Mouse (Mus musculus) fibroblast of lung, adult 2 months (primary cell): ENCODE data around the gene Creb5.
"Not testable (repeated sequence)": the region's sequence is repeated elsewhere in the genome, so short reads cannot be mapped to it uniquely, and the experiment has no call there.

ENCODE experiments used
- DNase-seq: peaks from one replicate; pipeline ENCODE4 v3.0.0-alpha.2; 2011; ENCODE audit warnings: low read depth

Gene Creb5

GRCm38 (mm10) chr6:53319543-53320325 is 32.7 kb downstream of the Creb5 start:
- DNase-seq = no peak

GRCm38 (mm10) chr6:53337398-53337797 is 50.3 kb downstream of the Creb5 start:
- DNase-seq = peak; percentile 26

DNA sequence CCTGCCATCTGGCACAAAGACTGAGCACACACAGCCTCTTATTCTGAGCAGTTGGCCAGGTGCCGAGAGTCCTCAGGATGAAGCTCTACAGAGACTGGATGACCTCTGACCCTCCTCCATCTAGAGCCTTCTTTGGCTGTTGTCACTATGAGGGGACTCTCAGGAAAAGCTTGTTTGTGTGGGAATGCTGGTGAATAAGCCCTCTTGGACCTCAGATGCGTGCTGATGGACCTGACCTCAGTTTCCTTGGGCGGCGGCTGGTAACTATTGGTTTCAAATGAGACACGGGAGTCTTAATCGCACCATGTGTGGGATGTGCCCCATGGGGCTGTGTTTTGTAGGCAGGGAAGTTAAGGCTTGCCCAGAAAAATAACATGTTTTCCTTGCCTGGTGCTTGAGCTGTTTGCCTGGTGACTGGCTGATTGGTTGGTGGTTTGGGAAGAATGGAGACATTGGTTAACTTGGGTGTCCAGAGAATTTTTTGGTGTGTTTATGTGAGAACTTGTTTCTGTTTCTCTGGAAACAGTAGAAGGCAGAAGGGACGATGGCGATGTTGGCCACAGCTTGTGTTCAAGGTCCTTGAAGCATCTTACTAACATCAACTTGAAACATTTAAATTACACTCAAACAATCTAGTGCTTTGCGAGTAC is 65.4 kb downstream of the Creb5 start:
- peak; percentile 54 for DNase-seq

GRCm38 (mm10) chr6:53356328-53356727 is 69.3 kb downstream of the Creb5 start:
- no peak for DNase-seq

GRCm38 (mm10) chr6:53363535-53363934 is 76.5 kb downstream of the Creb5 start:
- no peak for DNase-seq

GRCm38 (mm10) chr6:53363981-53364391 is 76.9 kb downstream of the Creb5 start:
- no peak for DNase-seq

GRCm38 (mm10) chr6:53369147-53369546 is 82.1 kb downstream of the Creb5 start:
- DNase-seq = no peak

- DNase-seq = no peak
Observed at GRCm38 (mm10) chr6:53369928-53370327, 82.9 kb downstream of the Creb5 start.

GRCm38 (mm10) chr6:53371962-53372361 is 84.9 kb downstream of the Creb5 start:
- DNase-seq = no peak

DNA sequence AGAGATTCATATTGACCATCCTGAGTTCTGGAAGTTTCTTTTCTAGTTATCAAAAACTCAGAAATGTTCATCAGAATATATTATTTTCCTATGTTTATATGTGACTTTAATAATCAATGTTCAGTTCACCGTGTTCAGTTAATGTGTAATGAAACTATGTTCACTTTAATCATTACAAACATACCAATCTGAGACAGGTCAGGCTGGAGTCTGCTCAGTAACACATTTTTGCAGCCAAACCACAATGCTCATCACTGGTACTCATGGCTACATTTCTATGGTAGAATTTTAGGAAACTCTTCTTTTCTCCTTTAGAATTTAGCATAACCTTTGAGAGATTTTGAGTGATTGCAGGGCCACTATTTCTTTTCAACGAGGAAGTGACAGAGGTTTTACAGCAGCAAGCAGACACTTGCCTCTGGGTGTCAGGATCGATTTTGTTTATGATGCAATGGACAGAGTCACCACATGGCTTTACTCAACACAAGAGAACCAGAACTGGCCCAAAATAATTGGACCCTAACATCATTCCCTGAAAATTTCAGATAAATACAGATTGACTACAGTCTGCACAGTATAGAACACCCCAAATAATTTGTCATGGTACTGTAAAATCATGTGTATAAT is 87.4 kb downstream of the Creb5 start:
- DNase-seq = no peak

GRCm38 (mm10) chr6:53389277-53389676 is 102.2 kb downstream of the Creb5 start:
- no peak for DNase-seq

- no peak for DNase-seq
Observed at GRCm38 (mm10) chr6:53390413-53390812, 103.3 kb downstream of the Creb5 start.

GRCm38 (mm10) chr6:53394026-53394425 is 107.0 kb downstream of the Creb5 start:
- no peak for DNase-seq

- no peak for DNase-seq
Observed at GRCm38 (mm10) chr6:53395208-53395607, 108.1 kb downstream of the Creb5 start.

DNA sequence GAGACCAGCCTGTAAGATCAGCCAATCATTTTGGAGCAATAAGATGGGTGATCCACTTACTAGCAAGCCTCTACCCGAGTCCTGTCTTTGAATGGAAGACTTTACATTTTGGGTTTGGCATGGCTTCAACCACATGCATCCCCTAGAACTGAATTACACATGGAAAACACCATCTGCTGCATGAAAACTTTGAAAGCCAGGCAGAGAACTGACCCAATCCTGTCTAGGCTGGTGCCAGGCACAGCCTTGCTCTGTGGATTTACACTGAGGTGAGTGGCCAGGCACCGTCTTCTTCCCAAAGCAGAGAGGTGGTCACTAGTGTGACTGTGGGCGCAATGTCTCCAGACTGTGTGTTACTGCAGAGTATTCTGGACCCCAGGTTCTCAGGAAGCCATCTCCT is 109.4 kb downstream of the Creb5 start:
- DNase-seq = no peak

DNA sequence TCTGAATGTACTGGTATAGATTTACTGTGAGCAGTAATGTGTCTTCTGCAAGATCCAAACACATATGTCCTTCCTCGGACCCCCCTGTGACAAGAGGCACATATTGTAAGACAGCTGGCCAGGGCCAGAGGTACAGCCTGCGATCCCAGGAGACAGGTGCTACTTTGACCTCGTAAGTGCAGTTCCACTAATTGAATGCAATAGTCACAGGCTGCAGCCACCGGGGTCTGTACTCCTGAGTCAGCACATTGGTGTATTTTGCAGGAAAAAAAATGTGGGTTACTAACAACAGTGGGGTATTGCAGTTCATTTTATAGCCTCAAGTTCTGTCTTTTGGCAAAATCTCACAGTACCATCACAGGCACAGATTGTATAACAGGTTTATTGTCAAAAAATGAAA is 110.7 kb downstream of the Creb5 start:
- no peak for DNase-seq

GRCm38 (mm10) chr6:53398297-53399140 is 111.4 kb downstream of the Creb5 start:
- DNase-seq = no peak

DNA sequence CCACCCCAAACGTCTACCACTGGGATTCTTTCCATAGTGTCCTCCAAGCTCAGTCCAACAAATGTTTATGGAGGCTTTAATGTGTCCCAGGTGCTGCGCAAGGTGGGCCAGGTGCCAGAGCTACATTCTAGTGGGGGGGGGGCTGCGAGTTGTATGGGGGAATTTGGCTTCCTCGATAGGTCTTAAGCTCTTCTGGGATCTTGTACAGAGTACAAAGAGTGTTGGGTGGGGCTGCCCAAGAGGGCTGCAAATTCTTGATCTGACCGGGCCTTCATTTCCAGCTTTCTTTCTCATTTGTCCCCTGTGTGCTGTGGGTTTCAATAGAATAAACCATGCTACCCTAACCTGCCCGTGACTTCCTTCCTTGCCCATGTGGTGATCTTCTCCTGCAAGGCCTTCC is 114.3 kb downstream of the Creb5 start:
- DNase-seq = no peak

- not testable (repeated sequence) for DNase-seq
Observed at GRCm38 (mm10) chr6:53402551-53402950, 115.5 kb downstream of the Creb5 start.

GRCm38 (mm10) chr6:53409183-53409582 is 122.1 kb downstream of the Creb5 start:
- no peak for DNase-seq

GRCm38 (mm10) chr6:53421345-53421744 is 134.3 kb downstream of the Creb5 start:
- no peak for DNase-seq

GRCm38 (mm10) chr6:53429368-53429767 is 142.3 kb downstream of the Creb5 start:
- DNase-seq = no peak
